Mouse (Mus musculus): ENCODE measurements around the gene Dynlt1c.
"Not testable (repeated sequence)": the region's sequence is repeated elsewhere in the genome, so short reads cannot be mapped to it uniquely, and the experiment has no call there.

Dynlt1c gene

DNA sequence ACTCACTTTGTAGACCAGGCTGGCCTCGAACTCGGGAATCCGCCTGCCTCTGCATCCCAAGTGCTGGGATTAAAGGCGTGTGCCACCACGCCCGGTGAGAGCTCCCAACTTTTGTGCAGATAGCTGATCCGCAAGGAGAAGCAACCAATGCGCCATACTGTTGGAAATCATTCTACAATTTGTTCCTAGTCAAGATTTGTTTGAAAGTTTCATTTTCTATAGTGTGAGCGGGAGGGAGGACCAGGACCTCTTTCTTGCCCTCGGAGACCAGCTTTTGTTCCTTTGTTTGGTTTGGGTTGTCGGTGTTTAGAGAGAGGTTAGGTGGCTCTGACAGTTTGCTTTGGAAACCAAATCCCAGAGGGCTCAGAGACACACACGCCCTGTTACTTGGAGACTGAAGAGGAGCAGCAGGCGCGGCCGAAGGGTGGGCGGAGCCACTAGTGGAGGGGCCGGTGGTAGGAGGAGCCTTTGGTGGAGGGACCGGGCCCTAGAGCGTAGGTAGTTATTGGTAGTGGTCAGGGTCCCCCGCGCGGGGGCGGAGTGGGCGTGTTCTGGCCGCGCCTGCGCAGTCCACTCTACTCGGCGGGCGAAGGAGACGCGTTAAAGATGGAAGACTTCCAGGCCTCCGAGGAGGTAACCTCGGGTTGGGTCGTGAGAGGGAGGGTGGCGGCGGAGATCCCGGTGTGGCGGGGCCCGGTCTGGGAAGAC, at the start of gene Dynlt1c:
Gene Dynlt1c (plus strand): TSS at position 468 of the 708 bp plus-strand sequence.
- peak; percentile 33 to 59 for DNase-seq (ENCODE audit: low read depth in 1 of 2, low spot score in 2 of 2)

DNA sequence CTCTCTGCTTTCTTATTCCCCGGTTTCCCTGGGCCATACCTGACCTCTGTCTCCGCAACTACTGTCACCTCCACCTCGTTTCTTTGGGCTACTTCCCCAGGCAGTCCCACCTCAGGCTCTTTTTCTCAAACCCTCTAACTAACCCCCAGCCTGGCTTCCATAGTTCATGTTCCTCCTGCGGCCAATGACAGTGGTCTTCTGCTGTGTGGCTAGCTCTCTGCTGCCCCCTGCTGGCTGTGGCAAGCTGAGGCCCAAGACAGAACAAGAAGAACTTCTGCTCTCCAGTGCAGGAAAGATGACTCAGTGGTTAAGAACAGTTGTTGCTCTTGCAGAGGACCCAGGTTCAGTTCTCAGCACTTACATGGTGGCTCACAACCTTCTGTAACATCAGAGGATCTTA, 47.7 kb upstream of the Dynlt1c start:
- not testable (repeated sequence) for DNase-seq (ENCODE audit: low read depth in 1 of 2, low spot score in 2 of 2)

- DNase-seq (ENCODE audit: low read depth in 1 of 2, low spot score in 2 of 2): not testable (repeated sequence)
Measured at GRCm38 (mm10) chr17:6554243-6554642, 47.2 kb upstream of the Dynlt1c start.

GRCm38 (mm10) chr17:6559447-6560133, 41.9 kb upstream of the Dynlt1c start:
- DNase-seq (ENCODE audit: low read depth in 1 of 2, low spot score in 2 of 2): not testable (repeated sequence)

DNA sequence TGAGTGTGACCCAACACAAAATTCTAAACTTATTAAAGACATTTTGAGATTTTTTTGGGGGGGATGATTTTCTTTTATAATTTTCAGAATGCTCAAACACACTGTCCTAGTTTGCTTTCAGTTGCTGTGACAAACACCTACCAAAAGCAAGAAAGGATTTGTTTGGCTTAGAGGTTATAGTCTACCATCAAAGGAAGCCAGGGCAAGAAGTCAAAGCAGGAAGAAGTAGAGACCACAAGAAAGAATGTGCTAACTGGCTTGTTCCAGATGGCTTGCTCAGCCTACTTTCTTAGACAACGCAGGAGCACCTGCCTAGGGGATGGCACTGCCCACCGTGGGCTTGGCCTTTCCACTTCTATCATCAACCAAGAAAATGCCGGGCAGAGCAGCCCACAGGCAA, 36.6 kb upstream of the Dynlt1c start:
- not testable (repeated sequence) for DNase-seq (ENCODE audit: low read depth in 1 of 2, low spot score in 2 of 2)

- not testable (repeated sequence) for DNase-seq (ENCODE audit: low read depth in 1 of 2, low spot score in 2 of 2)
Measured at GRCm38 (mm10) chr17:6567908-6568307, 33.6 kb upstream of the Dynlt1c start.

DNA sequence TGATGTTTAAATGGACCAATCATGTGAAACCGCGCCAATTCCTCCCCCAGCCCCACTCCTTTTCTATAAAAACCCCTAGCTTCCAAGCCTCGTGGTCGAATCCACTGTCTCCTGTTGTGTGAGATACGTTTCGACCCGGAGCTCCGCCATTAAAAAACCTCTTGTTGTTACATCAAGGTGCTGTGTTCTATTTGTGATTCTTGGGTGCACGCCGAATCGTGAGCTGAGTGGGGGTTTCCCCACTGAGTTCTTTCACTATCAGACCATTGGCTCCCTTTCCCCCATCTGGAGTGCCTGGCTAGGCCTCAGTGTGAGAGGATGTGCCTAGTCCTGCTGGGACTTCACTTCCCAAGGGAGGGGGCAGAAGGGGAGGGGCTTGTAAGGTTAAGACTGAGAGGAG, 30.2 kb upstream of the Dynlt1c start:
- not testable (repeated sequence) for DNase-seq (ENCODE audit: low read depth in 1 of 2, low spot score in 2 of 2)

DNA sequence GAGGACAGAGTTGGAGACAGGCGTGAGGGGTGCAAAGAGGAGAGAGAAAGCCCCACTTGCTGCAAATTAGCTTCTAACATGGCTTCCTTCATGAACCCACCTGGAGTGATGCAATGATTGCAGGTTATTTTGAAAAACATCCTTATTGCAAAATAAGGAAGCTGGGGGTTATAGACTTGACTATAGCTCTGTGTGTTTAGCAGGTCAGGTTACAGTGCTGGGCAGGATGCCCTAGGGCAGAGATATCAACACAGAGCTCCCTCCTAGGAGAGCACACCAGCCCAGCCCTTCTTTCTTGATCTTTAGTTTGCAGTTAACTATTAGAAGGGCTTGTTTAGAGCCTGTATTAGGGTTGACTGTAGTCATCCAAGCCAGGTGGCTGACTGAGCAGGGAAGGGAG, 29.3 kb upstream of the Dynlt1c start:
- not testable (repeated sequence) for DNase-seq (ENCODE audit: low read depth in 1 of 2, low spot score in 2 of 2)

- DNase-seq (ENCODE audit: low read depth in 1 of 2, low spot score in 2 of 2): not testable (repeated sequence)
Measured at GRCm38 (mm10) chr17:6575376-6575775, 26.1 kb upstream of the Dynlt1c start.

- DNase-seq (ENCODE audit: low read depth in 1 of 2, low spot score in 2 of 2): not testable (repeated sequence)
Measured at GRCm38 (mm10) chr17:6588672-6589071, 12.8 kb upstream of the Dynlt1c start.

GRCm38 (mm10) chr17:6592109-6592508, 9.4 kb upstream of the Dynlt1c start:
- not testable (repeated sequence) for DNase-seq (ENCODE audit: low read depth in 1 of 2, low spot score in 2 of 2)

DNA sequence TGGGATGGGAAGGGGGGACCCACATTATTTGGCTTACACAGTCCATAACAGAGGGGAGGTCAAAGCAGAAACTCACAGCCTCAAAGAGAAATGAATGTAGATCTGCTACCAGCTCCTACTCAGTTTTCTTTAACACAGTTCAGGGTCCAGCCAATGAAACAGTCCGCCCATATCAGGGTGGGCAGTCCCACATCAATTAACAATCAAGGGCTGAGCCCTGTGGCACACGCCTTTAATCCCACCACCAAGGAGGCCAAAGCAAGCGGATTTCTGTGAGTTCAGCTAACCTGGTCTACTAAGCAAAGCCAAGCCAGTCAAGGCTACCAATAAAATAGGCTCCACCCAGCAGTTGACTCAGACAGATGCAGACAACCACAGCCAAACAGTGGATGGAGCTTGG, 7.6 kb upstream of the Dynlt1c start:
- not testable (repeated sequence) for DNase-seq (ENCODE audit: low read depth in 1 of 2, low spot score in 2 of 2)

DNA sequence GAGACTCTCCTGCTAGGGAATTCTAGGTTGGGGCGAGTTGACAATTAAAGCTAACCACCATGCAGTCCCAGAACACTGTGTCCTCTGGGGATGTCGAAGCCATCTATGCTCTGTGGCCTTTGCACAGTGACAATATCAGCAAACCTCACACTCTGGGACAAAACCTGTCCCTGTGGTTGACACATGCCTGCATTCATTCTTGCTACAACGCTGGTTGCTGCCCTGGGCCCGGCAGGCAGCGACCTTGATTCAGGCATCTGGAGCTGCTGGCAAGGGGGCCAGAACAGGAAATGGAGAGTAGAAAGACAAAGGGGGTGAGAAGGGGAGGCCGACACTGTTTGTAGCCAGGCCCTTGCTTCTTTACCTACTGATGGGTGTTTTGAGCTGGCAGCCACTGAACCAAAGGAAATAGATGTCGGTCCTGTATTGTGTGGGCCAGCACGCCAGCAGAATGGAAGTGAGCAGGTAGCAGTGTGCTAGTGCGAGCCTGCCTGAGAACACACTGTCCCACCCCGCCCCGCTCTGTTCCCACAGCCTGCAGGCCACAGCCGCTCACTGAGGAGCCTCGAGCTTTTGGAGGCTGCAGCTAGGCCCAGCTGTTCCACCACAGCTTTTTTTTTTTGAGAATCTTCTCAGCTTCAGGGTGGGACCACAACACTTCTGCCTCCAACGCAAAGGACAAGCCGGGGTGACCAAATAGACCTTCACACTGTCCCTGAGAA, 5.5 kb upstream of the Dynlt1c start:
- DNase-seq (ENCODE audit: low read depth in 1 of 2, low spot score in 2 of 2): not testable (repeated sequence)

DNA sequence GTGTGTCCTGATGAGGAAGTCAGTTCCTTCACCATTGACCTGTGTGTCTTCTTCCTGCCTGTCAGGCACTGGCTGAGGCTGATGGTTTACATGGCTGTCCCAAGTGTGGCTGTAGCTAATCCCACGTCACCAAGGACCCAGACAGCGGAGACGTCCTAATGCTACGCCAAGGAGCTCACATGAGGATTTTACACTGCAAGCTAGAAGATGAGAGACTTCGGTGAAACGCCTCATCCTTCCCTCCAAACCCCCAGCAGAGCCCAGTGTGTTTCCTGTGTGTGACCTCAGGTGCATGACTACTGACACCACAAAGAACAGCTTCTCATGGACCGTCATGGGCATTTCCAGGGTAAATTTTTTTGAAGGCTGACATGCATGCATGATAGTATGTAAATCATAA, 3.1 kb upstream of the Dynlt1c start:
- DNase-seq (ENCODE audit: low read depth in 1 of 2, low spot score in 2 of 2): not testable (repeated sequence)

DNA sequence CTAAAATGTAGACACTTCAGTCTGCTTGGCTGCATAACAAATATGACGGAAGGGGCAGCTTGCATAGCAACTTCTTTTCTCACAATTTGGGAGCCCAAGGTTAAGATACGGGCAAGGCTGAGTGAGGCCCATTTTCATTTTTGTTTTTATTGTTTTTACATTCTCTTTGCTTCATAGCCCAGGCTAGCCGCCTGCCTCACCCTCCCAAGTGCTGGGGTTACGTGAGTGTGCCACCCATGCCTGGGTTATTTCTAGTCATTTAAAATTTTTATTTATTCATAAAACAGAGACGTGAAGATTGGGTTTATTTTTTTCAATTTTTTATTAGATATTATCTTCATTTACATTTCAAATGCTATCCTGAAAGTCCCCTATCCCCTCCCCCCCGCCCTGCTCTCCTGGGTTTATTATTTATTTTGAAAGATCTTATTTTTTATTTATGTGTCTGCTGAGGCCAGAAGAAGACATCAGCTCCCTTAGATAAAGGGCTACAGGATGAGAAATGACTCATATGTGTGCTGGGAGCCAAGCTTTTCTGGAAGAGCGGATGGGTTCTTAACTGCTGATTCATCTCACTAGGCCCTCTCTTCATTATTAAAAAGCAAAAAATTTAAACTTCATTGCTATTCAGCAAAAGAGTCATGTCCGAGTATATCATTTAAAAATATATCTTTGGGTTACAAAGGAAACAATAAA, 1.1 kb upstream of the Dynlt1c start:
- DNase-seq (ENCODE audit: low read depth in 1 of 2, low spot score in 2 of 2): not testable (repeated sequence)

DNA sequence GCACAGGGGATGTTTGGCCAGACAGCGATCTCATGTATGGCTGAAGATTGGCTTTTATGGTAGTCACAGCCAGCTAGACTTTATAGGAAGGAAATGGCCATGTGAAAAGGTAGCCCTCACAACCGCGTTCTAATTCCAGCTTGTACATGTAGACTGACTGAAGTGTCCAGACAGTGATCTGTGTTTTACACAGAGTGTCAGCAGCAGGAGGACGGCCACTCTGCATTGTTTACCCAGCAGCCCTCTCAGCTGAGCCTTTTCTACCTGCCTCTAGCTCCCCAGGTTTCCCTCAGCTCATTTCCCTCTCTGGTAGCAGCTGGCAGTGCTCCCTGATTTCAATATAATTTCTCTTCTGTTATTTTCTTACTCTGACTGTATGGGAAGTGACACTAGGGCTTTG, 734 bp downstream of the Dynlt1c start:
- not testable (repeated sequence) for DNase-seq (ENCODE audit: low read depth in 1 of 2, low spot score in 2 of 2)

DNA sequence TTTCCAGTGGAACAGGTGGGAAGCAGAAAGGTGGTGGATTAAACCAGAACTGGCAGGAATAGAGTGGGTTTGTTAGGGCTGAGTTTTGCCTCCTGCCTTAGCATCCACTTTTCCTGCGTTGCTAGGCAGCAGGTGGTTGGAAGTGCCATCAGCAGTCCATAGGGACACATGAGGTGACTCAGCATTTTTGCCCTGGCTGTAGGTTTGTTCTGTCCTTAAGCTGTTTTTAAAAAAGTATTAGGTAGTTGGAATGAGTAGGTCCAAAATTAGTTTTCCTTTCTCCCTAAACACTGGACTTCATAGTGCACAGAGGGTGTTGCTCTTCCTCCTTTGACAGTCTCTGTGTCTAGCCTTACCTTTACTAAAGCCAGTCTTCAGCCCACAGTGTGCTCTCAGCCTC, 3.9 kb downstream of the Dynlt1c start:
- not testable (repeated sequence) for DNase-seq (ENCODE audit: low read depth in 1 of 2, low spot score in 2 of 2)

DNA sequence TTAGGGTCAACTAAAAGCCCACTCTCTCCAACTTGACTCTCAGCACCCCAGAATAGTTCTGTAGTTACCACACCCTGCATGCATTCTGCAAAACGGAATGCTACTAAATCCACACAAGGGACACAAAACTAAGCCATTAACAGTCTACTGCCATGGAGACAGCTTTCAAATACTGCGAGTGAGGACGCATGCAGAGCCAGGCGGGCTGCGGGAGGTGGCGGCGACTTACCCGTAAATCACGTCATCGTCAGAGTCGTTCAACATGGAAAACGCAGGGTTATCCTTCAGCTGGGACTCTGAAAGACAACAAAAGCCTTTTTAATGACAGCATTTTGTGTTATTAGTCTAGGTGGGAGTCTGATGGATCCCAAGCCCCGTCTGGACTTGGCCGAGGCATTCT, 12.1 kb downstream of the Dynlt1c start:
- DNase-seq (ENCODE audit: low read depth in 1 of 2, low spot score in 2 of 2): not testable (repeated sequence)

DNA sequence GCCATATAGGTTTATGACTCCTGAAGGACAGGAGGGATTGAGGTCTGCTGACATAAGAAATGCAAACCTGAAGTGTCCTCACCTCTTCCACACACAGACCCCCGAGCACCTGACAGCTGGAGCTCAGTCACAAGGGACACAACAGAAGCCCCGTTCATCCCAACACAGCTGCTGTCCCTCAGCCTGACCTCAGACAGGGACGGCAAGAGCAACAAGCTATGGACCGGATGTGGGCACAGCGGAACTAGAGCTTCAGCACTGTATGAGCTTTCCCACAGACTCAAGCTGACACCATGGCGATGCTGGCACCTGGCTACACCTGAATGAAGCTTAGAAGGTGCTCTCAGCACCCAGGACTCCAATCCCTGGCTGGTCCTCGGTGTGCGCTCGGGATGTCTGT, 12.8 kb downstream of the Dynlt1c start:
- DNase-seq (ENCODE audit: low read depth in 1 of 2, low spot score in 2 of 2): not testable (repeated sequence)

- not testable (repeated sequence) for DNase-seq (ENCODE audit: low read depth in 1 of 2, low spot score in 2 of 2)
Measured at GRCm38 (mm10) chr17:6616731-6617130, 15.3 kb downstream of the Dynlt1c start.

Data from monocyte, adult 2 months (primary cell).